Comparison of ENCODE assay signal across 25 mouse cellular contexts in the genomic region with DNA sequence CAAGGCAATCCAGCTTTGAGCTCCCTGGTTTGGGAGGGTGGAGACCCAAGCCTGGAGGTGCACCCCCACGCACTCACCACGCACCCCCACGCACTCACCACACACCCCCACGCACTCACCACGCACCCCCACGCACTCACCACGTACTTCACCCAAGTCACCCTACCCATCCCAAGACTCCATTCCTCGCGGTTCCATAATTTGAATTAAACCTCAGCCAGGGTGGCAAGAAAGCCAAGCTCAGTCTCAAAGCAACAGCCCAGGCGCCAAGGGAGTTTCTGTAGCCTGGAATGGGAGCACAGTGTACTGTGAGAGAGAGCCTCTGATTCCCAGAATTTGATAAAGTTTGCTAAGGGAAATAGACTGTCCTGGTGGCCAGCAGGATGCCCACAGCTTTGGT. TPM values are rescaled to one million over a fixed set of nuclear protein-coding genes. Genes with fewer than 3 reads are reported as not detected.
"Had no signal": no experiment of that assay in that cellular context is flagged by ENCODE, and none has a peak within 500 bp of the region (broad histone marks: within the 10 kb centered on the region; RNA-seq: fewer than 3 reads in every experiment).

No protein-coding gene starts in this region.

- DNase-seq: kidney, postnatal 10 days; kidney, postnatal 36 days; layer of hippocampus, postnatal 36 days; left cerebral cortex, postnatal 4 days; liver, postnatal 0 days; lung, embryonic 14.5 days; midbrain, embryonic 14.5 days; right cerebral cortex, adult 18-20 months; right cerebral cortex, postnatal 14 days; right cerebral cortex, postnatal 4 days; thymus, postnatal 25 days had no signal

- H3K4me2 ChIP-seq: kidney, embryonic 15.5 days; limb, embryonic 12.5 days; limb, embryonic 15.5 days; liver, embryonic 11.5 days; lung, embryonic 14.5 days; neural tube, embryonic 12.5 days; neural tube, embryonic 15.5 days had no signal

- H3K4me3 ChIP-seq: kidney, embryonic 15.5 days; left cerebral cortex, adult 2 months; limb, embryonic 12.5 days; limb, embryonic 15.5 days; megakaryocyte, embryonic 14.5 days; midbrain, embryonic 10.5 days; neural tube, embryonic 12.5 days; neural tube, embryonic 15.5 days had no signal

- H3K27ac ChIP-seq: kidney, embryonic 15.5 days; left cerebral cortex, adult 2 months; limb, embryonic 12.5 days; limb, embryonic 15.5 days; liver, embryonic 14.5 days; midbrain, embryonic 10.5 days; neural tube, embryonic 12.5 days; neural tube, embryonic 15.5 days; stomach, postnatal 0 days had no signal

- H3K36me3 ChIP-seq: kidney, embryonic 15.5 days; limb, embryonic 12.5 days; limb, embryonic 15.5 days; midbrain, embryonic 10.5 days; neural tube, embryonic 12.5 days; neural tube, embryonic 15.5 days had no signal

- H3K9me3 ChIP-seq: kidney, embryonic 15.5 days; limb, embryonic 12.5 days; limb, embryonic 15.5 days; midbrain, embryonic 10.5 days; neural tube, embryonic 12.5 days; neural tube, embryonic 15.5 days had no signal

- ATAC-seq: liver, postnatal 0 days; lung, postnatal 0 days had no signal

- H3K9ac ChIP-seq: kidney, embryonic 15.5 days; limb, embryonic 12.5 days; limb, embryonic 15.5 days; liver, embryonic 14.5 days; liver, postnatal 0 days; lung, embryonic 14.5 days; neural tube, embryonic 12.5 days; neural tube, embryonic 15.5 days had no signal

RNA-seq across cellular contexts. Expression of a gene that starts 4.3 kb away (rescaled TPM):
- polyA plus RNA-seq: kidney, embryonic 15.5 days; liver, postnatal 0 days; lung, embryonic 14.5 days; lung, postnatal 0 days; stomach, embryonic 14.5 days; stomach, postnatal 0 days; urinary bladder, adult 2 months had no signal
